Mouse (Mus musculus) limb, embryonic 13.5 days (tissue): ENCODE results near the gene Traf2. TPM values are rescaled to one million over a fixed set of nuclear protein-coding genes. Genes with fewer than 3 reads are reported as not detected.

ENCODE experiments used
- ATAC-seq: fragments of 200-750 bp; cut with Nextera tagmentation; 2 replicates; pipeline ENCODE4 v1.8.0; 2017; ENCODE audit warnings: low read depth, moderate number of reproducible peaks, moderate TSS enrichment; ENCODE audit not compliant: low FRiP score
- H3K27ac ChIP-seq: fragments of 300-500 bp; sonication (generic); 2 replicates; pipeline ENCODE4 v1.5.1; 2015; ENCODE audit warnings: inconsistent platforms, mild to moderate bottlenecking, moderate library complexity
- H3K27me3 ChIP-seq: fragments of 300-500 bp; sonication (generic); 2 replicates; pipeline ENCODE4 v1.6.1; 2015; ENCODE audit warnings: mild to moderate bottlenecking, inconsistent platforms
- H3K36me3 ChIP-seq: fragments of 300-500 bp; sonication (generic); 2 replicates; pipeline ENCODE4 v1.6.1; 2015; ENCODE audit warnings: inconsistent platforms, mild to moderate bottlenecking, moderate library complexity
- H3K4me1 ChIP-seq: fragments of 300-500 bp; sonication (generic); 2 replicates; pipeline ENCODE4 v1.6.1; 2015; ENCODE audit warnings: inconsistent platforms
- H3K4me2 ChIP-seq: fragments of 300-500 bp; sonication (generic); replicated peaks from 2 replicates; pipeline ENCODE4 v1.6.1; 2015; ENCODE audit warnings: inconsistent platforms, mild to moderate bottlenecking, moderate library complexity
- H3K4me3 ChIP-seq: fragments of 300-500 bp; sonication (generic); 2 replicates; pipeline ENCODE4 v1.5.1; 2015; ENCODE audit warnings: moderate library complexity, mild to moderate bottlenecking, inconsistent platforms
- H3K9ac ChIP-seq: fragments of 300-500 bp; sonication (generic); 2 replicates; pipeline ENCODE4 v1.6.1; 2015; ENCODE audit warnings: mild to moderate bottlenecking, inconsistent platforms
- H3K9me3 ChIP-seq: fragments of 300-500 bp; sonication (generic); 2 replicates; pipeline ENCODE4 v1.6.1; 2016; ENCODE audit warnings: inconsistent platforms
- WGBS: fragments of 180-500 bp; shearing (Covaris S2); methylation state at CpG from one replicate; pipeline ENCODE4 v1.1.7; 2015; 5-methylcytosine and 5-hydroxymethylcytosine counted together
- polyA plus RNA-seq: library from polyadenylated mRNA; unstranded; fragments of >200 nt; fragmentation: Nextera tagmentation; extraction: Ambion mirVana; gene quantifications from 2 replicates; pipeline ENCODE4 v1.2.1, GENCODE M21; 2015

The Traf2 gene
- polyA plus RNA-seq = 37.3 and 40.6 TPM in 2 replicates

- H3K9ac ChIP-seq = peak within 1 kb of the TSS; percentile 89
- 3% methylated on average over 48 of the region's 48 CpGs for WGBS
- peak within 1 kb of the TSS; percentile 65; the same call in 1 of the 2 replicates for H3K27ac ChIP-seq
- H3K27me3 ChIP-seq = no peaks in the 10 kb centered on the region
- ATAC-seq = peak; percentile 99
- H3K9me3 ChIP-seq = no peaks in the 10 kb centered on the region
- no peaks in the 10 kb centered on the region for H3K36me3 ChIP-seq
- peak within 1 kb of the TSS; percentile 85 for H3K4me2 ChIP-seq
- peak within 1 kb of the TSS; percentile 75 for H3K4me3 ChIP-seq
- peaks cover 17% of the 10 kb centered on the region for H3K4me1 ChIP-seq
These were observed at the start of gene Traf2 for GRCm38 (mm10) chr2:25546811-25547491. Traf2 (minus strand) TSS chr2:25546940.

- Histone ChIP-seq H3K9me3 (no peaks in the 10 kb centered on the region), H3K27me3 (no peaks in the 10 kb centered on the region), H3K27ac (no peak overlapping the region), H3K4me2 (no peak overlapping the region), H3K4me3 (no peak overlapping the region), H3K9ac (no peak overlapping the region), H3K36me3 (peaks cover 92% of the 10 kb centered on the region), H3K4me1 (no peaks in the 10 kb centered on the region)
- no peak for ATAC-seq
- WGBS = 89% methylated on average over 2 of the region's 2 CpGs
These were observed 45.1 kb upstream of the Traf2 start for GRCm38 (mm10) chr2:25591863-25592262.

- no peak overlapping the region for H3K4me2 ChIP-seq
- no peak overlapping the region for H3K9ac ChIP-seq
- H3K36me3 ChIP-seq = peaks cover 96% of the 10 kb centered on the region
- no peaks in the 10 kb centered on the region for H3K9me3 ChIP-seq
- no peak overlapping the region for H3K4me3 ChIP-seq
- H3K27me3 ChIP-seq = no peaks in the 10 kb centered on the region
- no peak for ATAC-seq
- no peak overlapping the region for H3K27ac ChIP-seq
- 93% methylated on average over 8 of the region's 8 CpGs for WGBS
- H3K4me1 ChIP-seq = 0 out of 2 replicates have a peak, but pooled peaks cover 3% of the 10 kb centered on the region
These were observed 41.6 kb upstream of the Traf2 start for GRCm38 (mm10) chr2:25588227-25588907.

- H3K27ac ChIP-seq = no peak overlapping the region
- peaks cover 14% of the 10 kb centered on the region for H3K4me1 ChIP-seq
- no peaks in the 10 kb centered on the region for H3K9me3 ChIP-seq
- H3K36me3 ChIP-seq = peaks cover 92% of the 10 kb centered on the region
- 91% methylated on average over 8 of the region's 8 CpGs for whole genome bisulfite sequencing
- H3K9ac ChIP-seq = no peak overlapping the region
- ATAC-seq = no peak
- H3K27me3 ChIP-seq = no peaks in the 10 kb centered on the region
- no peak overlapping the region for H3K4me2 ChIP-seq
- H3K4me3 ChIP-seq = no peak overlapping the region
These were observed 40.5 kb upstream of the Traf2 start for GRCm38 (mm10) chr2:25587290-25587689.

- peaks cover 75% of the 10 kb centered on the region for H3K36me3 ChIP-seq
- peaks cover 29% of the 10 kb centered on the region for H3K4me1 ChIP-seq
- no peaks in the 10 kb centered on the region for H3K9me3 ChIP-seq
- 94% methylated on average over 3 of the region's 3 CpGs for WGBS
- H3K27me3 ChIP-seq = peaks cover 8% of the 10 kb centered on the region
- no peak for ATAC-seq
- no peak overlapping the region for H3K27ac ChIP-seq
- no peak overlapping the region for H3K4me2 ChIP-seq
- no peak overlapping the region for H3K4me3 ChIP-seq
- H3K9ac ChIP-seq = no peak overlapping the region
These were observed 38.9 kb upstream of the Traf2 start for GRCm38 (mm10) chr2:25585601-25586000.

GRCm38 (mm10) chr2:25584856-25585255 is 38.1 kb upstream of the Traf2 start:
- Histone ChIP-seq H3K4me1 (peaks cover 35% of the 10 kb centered on the region), H3K27me3 (peaks cover 15% of the 10 kb centered on the region), H3K27ac (no peak overlapping the region), H3K9me3 (no peaks in the 10 kb centered on the region), H3K4me2 (no peak overlapping the region), H3K36me3 (peaks cover 67% of the 10 kb centered on the region), H3K4me3 (no peak overlapping the region), H3K9ac (no peak overlapping the region)
- WGBS = 86% methylated on average over 4 of the region's 4 CpGs
- ATAC-seq = no peak

GRCm38 (mm10) chr2:25584152-25584551 is 37.4 kb upstream of the Traf2 start:
- no peak overlapping the region for H3K4me2 ChIP-seq
- peaks cover 22% of the 10 kb centered on the region for H3K27me3 ChIP-seq
- H3K9ac ChIP-seq = no peak overlapping the region
- H3K4me3 ChIP-seq = no peak overlapping the region
- no peaks in the 10 kb centered on the region for H3K9me3 ChIP-seq
- peaks cover 42% of the 10 kb centered on the region for H3K4me1 ChIP-seq
- peaks cover 60% of the 10 kb centered on the region for H3K36me3 ChIP-seq
- ATAC-seq = no peak
- no peak overlapping the region for H3K27ac ChIP-seq
- 86% methylated on average over 3 of the region's 3 CpGs for WGBS

GRCm38 (mm10) chr2:25583571-25583970 is 36.8 kb upstream of the Traf2 start:
- 73% methylated on average over 4 of the region's 4 CpGs for WGBS
- no peak for ATAC-seq
- peaks cover 58% of the 10 kb centered on the region for H3K36me3 ChIP-seq
- no peak overlapping the region for H3K4me3 ChIP-seq
- no peak overlapping the region for H3K9ac ChIP-seq
- no peak overlapping the region for H3K4me2 ChIP-seq
- peaks cover 48% of the 10 kb centered on the region for H3K4me1 ChIP-seq
- peaks cover 28% of the 10 kb centered on the region for H3K27me3 ChIP-seq
- no peak overlapping the region for H3K27ac ChIP-seq
- no peaks in the 10 kb centered on the region for H3K9me3 ChIP-seq

- Histone ChIP-seq H3K36me3 (peaks cover 53% of the 10 kb centered on the region), H3K9me3 (no peaks in the 10 kb centered on the region), H3K4me1 (peaks cover 53% of the 10 kb centered on the region), H3K27me3 (peaks cover 33% of the 10 kb centered on the region), H3K4me2 (no peak overlapping the region), H3K27ac (no peak overlapping the region), H3K9ac (peak overlapping the region; percentile 31; the same call in 1 of the 2 replicates), H3K4me3 (no peak overlapping the region)
- 85% methylated on average over 6 of the region's 6 CpGs for WGBS
- ATAC-seq = no peak
These were observed 36.4 kb upstream of the Traf2 start for GRCm38 (mm10) chr2:25583120-25583481.

GRCm38 (mm10) chr2:25582466-25583119 is 35.9 kb upstream of the Traf2 start:
- H3K27ac ChIP-seq = no peak overlapping the region

GRCm38 (mm10) chr2:25581901-25582301 is 35.2 kb upstream of the Traf2 start:
- H3K27me3 ChIP-seq = peaks cover 45% of the 10 kb centered on the region
- WGBS = 36% methylated on average over 6 of the region's 6 CpGs
- H3K4me3 ChIP-seq = no peak overlapping the region
- H3K36me3 ChIP-seq = peaks cover 41% of the 10 kb centered on the region
- peak overlapping the region; percentile 72 for H3K4me2 ChIP-seq
- no peaks in the 10 kb centered on the region for H3K9me3 ChIP-seq
- H3K9ac ChIP-seq = no peak overlapping the region
- no peak overlapping the region for H3K27ac ChIP-seq
- no peak; the same call in 1 of the 2 replicates for ATAC-seq
- peaks cover 65% of the 10 kb centered on the region for H3K4me1 ChIP-seq

More at GRCm38 (mm10) chr2:25582466-25583119, 35.9 kb upstream of the Traf2 start:
- H3K4me1 ChIP-seq = peaks cover 58% of the 10 kb centered on the region
- peak overlapping the region; percentile 31; the same call in 1 of the 2 replicates for H3K9ac ChIP-seq
- H3K9me3 ChIP-seq = no peaks in the 10 kb centered on the region
- H3K36me3 ChIP-seq = peaks cover 48% of the 10 kb centered on the region
- H3K4me2 ChIP-seq = no peak overlapping the region
- no peak overlapping the region for H3K4me3 ChIP-seq
- H3K27me3 ChIP-seq = peaks cover 38% of the 10 kb centered on the region
- WGBS = 51% methylated on average over 12 of the region's 12 CpGs
- ATAC-seq = no peak

- Histone ChIP-seq H3K27ac (no peak within 1 kb of the TSS), H3K9me3 (no peaks in the 10 kb centered on the region), H3K4me1 (peaks cover 68% of the 10 kb centered on the region), H3K4me2 (peak within 1 kb of the TSS; percentile 72), H3K4me3 (peak within 1 kb of the TSS; percentile 43), H3K36me3 (peaks cover 36% of the 10 kb centered on the region), H3K27me3 (peaks cover 50% of the 10 kb centered on the region), H3K9ac (peak within 1 kb of the TSS; percentile 56)
- WGBS = 5% methylated on average over 19 of the region's 19 CpGs
- peak; percentile 67 for ATAC-seq
These were observed 34.6 kb upstream of the Traf2 start, which contains the start of gene Ajm1 for GRCm38 (mm10) chr2:25581294-25581864. Ajm1 (minus strand) TSS chr2:25581757.
